Mouse (Mus musculus): ENCODE data around the gene Sfxn4. TPM values are rescaled to one million over a fixed set of nuclear protein-coding genes. Genes with fewer than 3 reads are reported as not detected.

The Sfxn4 gene
- polyA plus RNA-seq, 1 experiment from 2014 or later, result 14.0 TPM

DNA sequence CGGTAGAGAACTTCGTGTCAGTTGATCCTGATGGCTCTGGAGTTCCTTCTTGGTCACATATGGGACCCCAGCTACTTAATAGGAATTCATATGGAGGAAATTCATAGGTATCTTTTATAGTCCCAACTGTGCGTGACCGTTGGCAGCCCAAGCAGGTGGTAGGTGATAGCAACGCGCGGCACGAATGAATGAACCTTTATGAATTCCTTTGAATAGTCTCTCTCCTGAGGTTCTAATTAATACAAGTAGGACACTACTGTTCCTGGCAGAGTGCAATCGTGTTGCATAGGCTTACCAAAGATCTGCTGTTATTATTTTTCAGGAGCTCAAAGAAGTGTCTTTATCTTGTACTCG is 49.3 kb downstream of the Sfxn4 start:
- peak overlapping the region; percentile 80 for H3K9ac ChIP-seq
- H3K9me3 ChIP-seq, result no peaks in the 10 kb centered on the region
- no peak; the same call in 1 of the 2 replicates for ATAC-seq (ENCODE audit: low read depth)
- H3K4me3 ChIP-seq, result peak overlapping the region; percentile 59
- H3K4me2 ChIP-seq, result peak overlapping the region; percentile 74
- peaks cover 19% of the 10 kb centered on the region for H3K36me3 ChIP-seq
- 15% methylated on average over 10 of the region's 10 CpGs for WGBS
- H3K4me1 ChIP-seq (replicated peaks), result peaks cover 14% of the 10 kb centered on the region
- peak overlapping the region; percentile 67; the same call in 1 of the 2 replicates for H3K27ac ChIP-seq (replicated peaks)
- no peaks in the 10 kb centered on the region for H3K27me3 ChIP-seq

DNA sequence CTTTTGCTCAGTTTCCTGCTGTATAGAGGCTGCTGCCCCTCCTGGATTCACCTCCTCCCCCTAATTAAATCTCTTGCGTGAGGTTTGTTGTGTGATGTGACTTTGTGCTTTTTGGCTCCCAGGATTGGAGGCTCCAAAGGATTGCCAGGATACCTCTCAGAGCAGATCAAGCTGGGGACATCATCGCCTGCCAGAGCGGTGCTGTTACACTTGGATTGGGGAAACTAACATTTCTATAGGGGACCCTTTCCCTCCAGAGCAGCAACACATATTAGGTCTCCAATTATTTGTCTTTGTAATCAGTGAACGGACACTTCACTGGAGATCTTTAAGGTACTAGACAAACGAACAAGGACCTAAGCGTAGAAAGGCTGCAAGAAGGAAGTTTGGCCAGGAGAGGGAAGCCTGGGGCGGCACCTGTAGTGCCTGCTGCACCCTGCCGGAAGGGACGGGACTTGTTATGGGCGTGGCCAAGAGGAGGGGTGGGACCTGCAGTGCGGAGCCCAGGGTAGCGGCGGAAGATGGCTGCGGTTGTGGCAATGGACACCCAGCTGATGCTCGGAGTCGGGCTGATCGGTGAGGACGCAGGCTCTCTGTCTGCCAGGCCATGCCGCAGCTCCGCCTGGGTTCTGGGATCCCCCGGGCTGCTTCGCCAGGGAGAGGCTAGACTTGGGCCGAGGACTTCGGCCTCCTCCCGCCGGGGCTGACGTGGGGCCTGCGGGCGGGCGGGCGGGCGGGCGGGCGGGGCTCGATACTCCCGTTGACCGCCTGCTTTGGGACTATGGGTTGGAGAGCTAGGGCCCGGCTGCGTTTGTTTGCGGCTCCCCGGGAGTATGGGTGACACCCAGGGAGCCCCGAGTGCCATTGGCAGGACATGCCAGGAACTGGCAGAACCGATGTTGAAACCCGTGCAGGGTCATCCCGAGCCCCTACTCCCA is 49.9 kb downstream of the Sfxn4 start, which contains the start of gene Fam45a:
Gene Fam45a (plus strand): TSS at position 488 of the 938 bp plus-strand sequence.
- H3K4me1 ChIP-seq (replicated peaks), result peaks cover 14% of the 10 kb centered on the region
- peak; percentile 100 for ATAC-seq (ENCODE audit: low read depth)
- peak within 1 kb of the TSS; percentile 80 for H3K9ac ChIP-seq
- H3K36me3 ChIP-seq, result peaks cover 14% of the 10 kb centered on the region
- WGBS, result 3% methylated on average over 38 of the region's 45 CpGs
- peak within 1 kb of the TSS; percentile 67 for H3K27ac ChIP-seq (replicated peaks)
- peak within 1 kb of the TSS; percentile 59 for H3K4me3 ChIP-seq
- no peaks in the 10 kb centered on the region for H3K27me3 ChIP-seq
- peak within 1 kb of the TSS; percentile 74 for H3K4me2 ChIP-seq
- H3K9me3 ChIP-seq, result no peaks in the 10 kb centered on the region

DNA sequence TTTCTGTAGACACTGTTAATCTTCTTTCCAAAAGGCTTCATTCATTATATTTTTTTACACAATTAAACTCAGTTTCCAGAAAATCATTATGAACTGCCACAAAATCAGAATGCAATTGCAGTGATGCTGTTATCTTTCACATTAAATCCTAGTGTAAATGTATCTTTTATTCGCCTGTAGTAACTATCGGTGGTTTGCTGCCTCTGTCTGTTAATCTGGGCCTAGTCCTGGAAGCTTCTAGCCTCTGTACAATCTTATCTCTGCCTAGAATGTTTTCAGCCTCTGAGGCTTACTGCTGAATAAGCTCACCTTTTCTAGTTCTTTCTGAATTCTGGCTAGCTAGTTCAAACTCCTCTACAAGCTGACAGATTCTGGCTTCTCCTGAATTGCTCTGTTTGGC is 51.4 kb downstream of the Sfxn4 start:
- Histone ChIP-seq H3K27ac (replicated peaks) (no peak overlapping the region), H3K4me1 (replicated peaks) (peaks cover 14% of the 10 kb centered on the region), H3K9me3 (no peaks in the 10 kb centered on the region), H3K4me3 (no peak overlapping the region), H3K4me2 (no peak overlapping the region), H3K9ac (no peak overlapping the region), H3K27me3 (no peaks in the 10 kb centered on the region), H3K36me3 (peaks cover 4% of the 10 kb centered on the region)
- 95% methylated on average over 2 of the region's 2 CpGs for WGBS
- no peak for ATAC-seq (ENCODE audit: low read depth)

DNA sequence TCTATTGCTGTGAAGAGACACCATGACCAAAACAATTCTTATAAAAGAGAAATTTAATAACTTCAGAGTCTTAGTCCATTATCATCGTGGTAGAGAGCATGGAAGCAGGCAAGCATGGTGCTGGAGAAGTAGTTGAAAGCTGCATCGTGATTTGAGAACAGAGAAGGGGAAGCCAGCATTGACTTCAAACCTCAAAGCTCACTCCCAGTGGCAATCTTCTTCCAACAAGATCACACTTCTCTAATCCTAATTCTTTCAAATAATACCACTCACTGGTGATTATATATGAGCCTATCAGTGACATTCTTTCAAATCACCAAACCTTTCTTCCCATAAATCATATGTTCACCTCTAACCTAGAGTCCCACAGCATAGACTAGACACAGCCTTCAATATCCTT is 56.4 kb downstream of the Sfxn4 start:
- Histone ChIP-seq H3K4me2 (no peak overlapping the region), H3K27ac (replicated peaks) (no peak overlapping the region), H3K4me3 (no peak overlapping the region), H3K4me1 (replicated peaks) (no peaks in the 10 kb centered on the region), H3K36me3 (no peaks in the 10 kb centered on the region), H3K27me3 (no peaks in the 10 kb centered on the region), H3K9me3 (no peaks in the 10 kb centered on the region), H3K9ac (no peak overlapping the region)
- WGBS, result 65% methylated on average over 2 of the region's 2 CpGs
- ATAC-seq (ENCODE audit: low read depth), result no peak

DNA sequence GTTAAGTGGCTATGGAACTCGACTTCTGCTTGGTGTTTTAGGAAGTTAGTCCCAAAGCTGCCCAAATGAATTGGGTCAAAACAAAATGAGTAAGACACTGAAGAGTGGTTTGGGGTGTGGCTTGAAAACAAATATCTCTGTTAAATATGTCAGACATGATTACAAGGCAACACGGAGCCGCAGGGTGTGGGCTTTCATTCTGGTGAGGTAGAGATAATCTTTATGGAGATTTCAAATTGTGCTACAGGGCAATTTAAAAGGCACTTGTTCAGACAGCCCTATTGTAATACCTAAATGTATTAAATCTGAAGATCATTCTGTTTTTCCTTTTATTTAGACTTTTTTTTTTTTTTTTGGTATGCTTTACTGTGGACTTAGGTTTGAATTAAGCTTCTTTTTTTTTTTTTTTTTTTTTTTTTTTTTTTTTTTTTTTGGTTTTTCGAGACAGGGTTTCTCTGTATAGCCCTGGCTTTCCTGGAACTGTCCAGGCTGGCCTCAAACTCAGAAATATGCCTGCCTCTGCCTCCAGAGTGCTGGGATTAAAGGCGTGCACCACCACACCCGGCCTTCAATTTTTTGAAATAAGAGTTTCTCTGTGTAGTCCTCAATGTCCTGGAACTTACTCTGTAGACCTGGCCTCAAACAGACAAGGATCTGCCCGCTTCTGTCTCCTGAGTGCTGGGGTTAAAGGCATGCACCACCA is 61.3 kb downstream of the Sfxn4 start:
- Histone ChIP-seq H3K4me1 (replicated peaks) (no peaks in the 10 kb centered on the region), H3K9me3 (no peaks in the 10 kb centered on the region)
- 79% methylated on average over 7 of the region's 7 CpGs for WGBS

DNA sequence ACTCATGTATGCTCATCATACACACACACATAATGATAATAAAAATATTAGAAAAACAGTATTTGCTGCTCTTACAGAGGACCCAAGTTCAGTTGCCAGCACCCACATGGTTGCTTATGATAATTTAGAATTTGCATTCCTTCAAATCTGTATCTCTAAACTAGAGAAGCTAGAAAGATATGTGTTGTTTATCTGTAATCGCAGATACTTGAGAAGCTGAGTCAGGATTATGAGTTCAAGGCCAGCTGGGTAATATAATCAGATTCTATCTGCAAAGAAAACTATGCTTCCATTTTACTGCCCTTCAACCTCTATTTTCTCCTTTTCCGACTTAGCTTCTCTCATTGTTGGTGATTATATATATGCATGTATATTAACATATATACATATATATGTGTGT is 63.9 kb downstream of the Sfxn4 start:
- 94% methylated on average over 2 of the region's 2 CpGs for WGBS
- no peaks in the 10 kb centered on the region for H3K36me3 ChIP-seq
- no peaks in the 10 kb centered on the region for H3K9me3 ChIP-seq
- H3K9ac ChIP-seq, result no peak overlapping the region
- H3K4me2 ChIP-seq, result no peak overlapping the region
- H3K4me3 ChIP-seq, result no peak overlapping the region
- no peaks in the 10 kb centered on the region for H3K4me1 ChIP-seq (replicated peaks)
- no peak for ATAC-seq (ENCODE audit: low read depth)
- H3K27me3 ChIP-seq, result no peaks in the 10 kb centered on the region
- no peak overlapping the region for H3K27ac ChIP-seq (replicated peaks)

More for the DNA sequence above, 61.3 kb downstream of the Sfxn4 start:
- ATAC-seq (ENCODE audit: low read depth), result no peak
- H3K36me3 ChIP-seq, result no peaks in the 10 kb centered on the region
- H3K27me3 ChIP-seq, result no peaks in the 10 kb centered on the region
- no peak overlapping the region for H3K27ac ChIP-seq (replicated peaks)
- H3K9ac ChIP-seq, result no peak overlapping the region
- no peak overlapping the region for H3K4me3 ChIP-seq
- H3K4me2 ChIP-seq, result no peak overlapping the region

DNA sequence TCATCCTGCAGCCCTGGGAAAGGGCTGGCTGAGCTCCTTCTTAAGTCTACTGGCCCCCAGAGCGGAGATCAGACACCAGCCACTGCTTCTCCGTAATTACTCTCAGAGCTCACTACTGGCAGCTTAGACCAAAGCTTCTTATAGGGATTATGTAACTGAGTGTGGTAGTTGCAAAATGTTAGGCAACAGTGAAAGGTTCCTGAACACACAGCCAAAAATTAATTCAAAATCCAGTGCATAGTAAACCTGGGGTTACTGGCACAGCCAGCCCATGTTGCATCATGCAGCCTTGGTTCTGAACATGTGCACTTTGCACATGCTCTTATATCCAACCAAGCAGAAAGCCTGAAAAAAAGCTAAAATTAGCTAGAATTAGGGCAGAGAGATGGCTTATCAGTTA is 66.0 kb downstream of the Sfxn4 start:
- Histone ChIP-seq H3K4me1 (replicated peaks) (peaks cover 5% of the 10 kb centered on the region; the same call in 1 of the 2 replicates), H3K36me3 (no peaks in the 10 kb centered on the region), H3K9ac (no peak overlapping the region), H3K4me3 (no peak overlapping the region), H3K27me3 (no peaks in the 10 kb centered on the region), H3K4me2 (no peak overlapping the region), H3K27ac (replicated peaks) (no peak overlapping the region), H3K9me3 (no peaks in the 10 kb centered on the region)
- 90% methylated on average over 2 of the region's 2 CpGs for WGBS
- ATAC-seq (ENCODE audit: low read depth), result no peak

DNA sequence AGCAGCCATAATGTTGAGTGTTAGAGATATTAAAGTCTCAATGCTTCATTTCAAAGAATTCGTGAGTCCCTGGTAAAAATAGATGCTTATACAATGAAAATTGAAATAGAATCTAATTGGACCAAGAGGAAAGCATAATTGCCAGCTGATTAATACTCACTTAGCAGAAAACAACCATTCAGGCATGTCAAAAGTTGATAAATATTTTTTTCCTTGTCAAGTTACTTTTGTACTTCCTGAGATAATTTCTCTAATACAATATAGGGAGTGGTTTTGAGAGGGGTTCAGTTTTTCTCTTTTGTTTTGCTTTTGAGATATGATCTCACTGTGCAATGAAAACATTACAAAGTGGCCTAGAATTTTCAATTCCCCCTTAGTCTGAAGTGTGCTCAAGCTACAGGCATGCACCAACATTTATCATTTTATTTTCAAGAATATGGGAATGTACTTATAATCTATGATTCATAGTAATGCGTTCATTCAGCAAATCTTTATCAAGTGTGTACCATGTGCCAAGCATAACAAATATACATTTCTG is 68.0 kb downstream of the Sfxn4 start:
- no peak overlapping the region for H3K9ac ChIP-seq
- H3K27ac ChIP-seq (replicated peaks), result no peak overlapping the region
- WGBS, result 86% methylated on average over 2 of the region's 2 CpGs
- H3K36me3 ChIP-seq, result no peaks in the 10 kb centered on the region
- no peak overlapping the region for H3K4me3 ChIP-seq
- H3K4me2 ChIP-seq, result no peak overlapping the region
- no peaks in the 10 kb centered on the region for H3K27me3 ChIP-seq
- H3K4me1 ChIP-seq (replicated peaks), result peaks cover 17% of the 10 kb centered on the region
- no peaks in the 10 kb centered on the region for H3K9me3 ChIP-seq
- no peak for ATAC-seq (ENCODE audit: low read depth)

DNA sequence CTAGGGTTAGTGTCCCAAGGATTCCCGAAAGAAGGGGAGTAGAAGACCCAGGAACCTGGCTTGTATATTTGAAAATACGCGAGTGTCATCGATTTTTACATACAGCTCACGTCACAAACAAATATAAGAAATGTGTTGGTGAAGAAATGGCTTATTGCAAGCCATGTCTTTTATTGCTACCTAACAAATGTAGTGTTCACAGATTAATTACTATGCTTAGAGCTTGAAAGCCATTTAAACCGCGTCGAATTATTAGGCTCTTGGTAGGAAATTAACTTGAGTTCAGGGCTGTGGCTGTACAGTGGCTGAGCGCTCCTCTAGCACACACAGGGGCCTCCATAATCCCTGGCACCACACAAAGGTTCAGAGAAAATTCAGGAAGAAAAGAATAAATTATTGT is 70.1 kb downstream of the Sfxn4 start:
- Histone ChIP-seq H3K4me2 (peak overlapping the region; percentile 88), H3K4me1 (replicated peaks) (peaks cover 33% of the 10 kb centered on the region), H3K9ac (peak overlapping the region; percentile 100), H3K36me3 (no peaks in the 10 kb centered on the region), H3K27me3 (no peaks in the 10 kb centered on the region), H3K4me3 (peak overlapping the region; percentile 100), H3K27ac (replicated peaks) (peak overlapping the region; percentile 97), H3K9me3 (no peaks in the 10 kb centered on the region)
- ATAC-seq (ENCODE audit: low read depth), result peak; percentile 46
- WGBS, result 15% methylated on average over 9 of the region's 9 CpGs

DNA sequence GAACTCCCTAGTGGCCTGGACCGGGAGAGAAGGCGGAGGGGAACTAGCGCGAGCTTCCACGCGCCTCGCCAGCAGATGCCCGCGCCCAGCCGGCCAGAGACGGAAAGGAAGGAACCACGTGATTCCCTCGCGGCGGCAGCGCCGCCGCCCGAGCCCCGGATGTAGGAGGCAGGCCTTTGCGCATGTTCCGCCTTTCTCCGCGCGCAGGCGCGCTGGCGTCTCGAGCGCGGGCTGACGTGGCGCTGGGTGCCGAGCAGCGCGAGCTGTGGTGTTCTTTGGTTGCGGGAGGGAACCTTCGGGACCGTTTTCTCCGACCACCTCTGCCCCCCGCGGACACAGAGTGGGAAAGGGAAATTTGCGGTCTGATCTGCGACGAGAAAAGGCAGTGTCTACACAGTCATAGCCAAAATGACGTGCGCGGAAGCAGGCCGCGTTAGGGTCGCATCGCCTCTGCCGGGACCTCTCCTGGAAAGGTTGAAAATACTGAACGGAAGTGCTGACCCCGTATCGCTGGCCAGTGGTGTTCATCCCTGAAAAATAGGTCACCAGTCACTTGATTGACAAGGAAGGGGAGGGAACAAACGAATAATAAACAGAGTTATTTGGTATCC is 70.6 kb downstream of the Sfxn4 start, which contains the start of gene Eif3a:
Gene Eif3a (minus strand): TSS at position 108 of the 611 bp plus-strand sequence.
- H3K27me3 ChIP-seq, result no peaks in the 10 kb centered on the region
- under 1% methylated on average over 56 of the region's 57 CpGs for WGBS
- H3K4me3 ChIP-seq, result peak within 1 kb of the TSS; percentile 100
- H3K4me1 ChIP-seq (replicated peaks), result peaks cover 38% of the 10 kb centered on the region
- no peaks in the 10 kb centered on the region for H3K9me3 ChIP-seq
- peak within 1 kb of the TSS; percentile 100 for H3K9ac ChIP-seq
- H3K4me2 ChIP-seq, result peak within 1 kb of the TSS; percentile 88
- peak within 1 kb of the TSS; percentile 97 for H3K27ac ChIP-seq (replicated peaks)
- peak; percentile 96 for ATAC-seq (ENCODE audit: low read depth)
- no peaks in the 10 kb centered on the region for H3K36me3 ChIP-seq

DNA sequence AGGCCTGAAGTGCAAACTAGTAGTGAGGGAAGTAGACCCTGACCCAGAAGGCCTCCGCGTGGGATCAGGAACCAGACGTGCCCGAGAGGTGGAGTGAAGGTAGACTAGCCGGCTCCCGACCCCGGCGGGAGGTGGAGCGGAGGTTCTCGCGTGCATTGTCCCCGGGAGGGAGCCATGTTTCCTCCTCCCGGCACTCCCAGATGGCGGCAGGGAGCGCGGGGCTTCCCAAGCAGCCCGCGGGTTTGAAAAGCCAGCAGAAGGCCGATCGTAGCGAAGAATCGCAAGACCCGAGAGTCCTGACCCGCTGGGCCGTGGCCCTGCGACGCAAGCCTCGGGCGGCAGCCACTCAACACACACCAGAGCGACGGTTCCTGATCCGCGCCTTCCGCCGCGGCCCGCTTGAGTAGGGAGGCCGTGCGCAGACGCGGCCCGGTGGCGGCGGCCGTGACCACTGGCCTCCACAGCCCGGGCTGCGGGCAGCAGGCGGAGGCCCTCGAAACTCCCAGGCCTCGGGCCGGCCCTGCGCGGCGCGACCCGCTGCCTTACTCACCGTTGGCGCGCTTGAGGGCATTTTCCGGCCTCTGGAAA is 71.3 kb downstream of the Sfxn4 start:
- Histone ChIP-seq H3K9ac (peak overlapping the region; percentile 100), H3K4me1 (replicated peaks) (peaks cover 38% of the 10 kb centered on the region), H3K36me3 (no peaks in the 10 kb centered on the region), H3K4me2 (peak overlapping the region; percentile 88), H3K9me3 (no peaks in the 10 kb centered on the region), H3K27ac (replicated peaks) (peak overlapping the region; percentile 97), H3K4me3 (peak overlapping the region; percentile 100), H3K27me3 (no peaks in the 10 kb centered on the region)
- peak; percentile 84 for ATAC-seq (ENCODE audit: low read depth)
- WGBS, result under 1% methylated on average over 60 of the region's 60 CpGs
